Mouse (Mus musculus) cerebellum, adult 8-10 months (tissue): Measurements from ENCODE around the gene Alox5ap.

ENCODE experiments used
- DNase-seq: peaks from one replicate; pipeline ENCODE4 v3.0.0; 2022

Gene Alox5ap

DNA sequence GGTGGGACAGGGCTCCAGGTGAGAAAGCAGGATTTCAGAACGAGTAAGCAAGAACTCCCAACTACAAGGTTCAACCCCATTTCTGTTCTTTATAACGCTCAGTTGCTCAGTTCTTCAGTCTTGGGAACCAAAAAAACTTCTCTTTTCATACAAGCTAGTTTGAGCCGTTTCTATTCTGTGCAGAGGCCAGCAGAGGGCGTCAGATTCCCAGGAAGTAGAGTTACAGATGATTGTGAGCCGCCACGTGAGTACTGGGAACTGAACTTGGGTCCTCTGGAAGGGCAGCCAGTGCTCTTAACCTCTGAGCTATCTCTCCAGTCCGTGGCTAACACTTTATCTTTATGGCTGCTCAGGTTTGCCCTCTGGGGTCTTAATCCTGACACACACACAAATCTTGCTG is 3.1 kb upstream of the Alox5ap start:
- no peak for DNase-seq

DNA sequence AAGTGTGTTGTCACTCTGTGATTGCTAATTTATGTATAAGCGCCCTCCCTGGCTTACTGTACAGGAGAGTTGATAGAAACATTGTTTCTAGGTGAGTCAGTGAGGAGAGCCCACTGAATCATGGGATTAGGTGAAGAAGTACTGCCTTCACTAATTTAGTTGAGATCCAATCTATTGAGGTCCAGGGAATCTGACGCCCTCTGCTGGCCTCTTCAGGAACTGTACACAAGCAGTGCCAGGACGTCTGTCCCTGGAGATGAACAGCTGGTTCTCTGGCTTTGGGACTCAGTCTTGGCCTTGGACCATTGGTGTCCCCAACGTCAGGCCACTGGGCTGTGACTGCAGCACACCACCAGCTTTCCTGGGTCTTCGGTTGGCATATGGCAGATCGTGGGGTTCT is 2.7 kb upstream of the Alox5ap start:
- DNase-seq, result no peak

GRCm38 (mm10) chr5:149264878-149265279 is 312 bp downstream of the Alox5ap start:
- DNase-seq, result no peak

GRCm38 (mm10) chr5:149266761-149267221 is 2.2 kb downstream of the Alox5ap start:
- no peak for DNase-seq

- no peak for DNase-seq
Observed at GRCm38 (mm10) chr5:149267493-149267892, 2.9 kb downstream of the Alox5ap start.

DNA sequence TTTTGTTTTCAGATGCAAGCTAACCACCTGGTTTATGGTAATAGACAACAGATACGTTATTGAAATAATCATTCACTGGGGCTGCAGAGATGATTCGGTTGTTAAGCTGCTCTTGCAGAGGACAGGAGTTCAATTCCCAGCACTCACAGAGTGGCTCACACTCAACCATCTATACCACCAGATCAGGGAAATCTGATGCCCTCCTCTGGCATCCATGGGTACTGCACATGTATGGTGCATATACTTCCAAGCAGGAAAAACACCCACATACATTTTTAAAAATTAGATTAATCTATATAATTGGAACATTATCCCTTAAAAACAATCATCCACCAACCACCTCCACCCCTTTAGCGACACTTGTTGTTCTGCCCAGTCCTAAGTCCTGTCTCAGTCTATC is 6.7 kb downstream of the Alox5ap start:
- DNase-seq, result no peak

- no peak for DNase-seq
Observed at GRCm38 (mm10) chr5:149272535-149272934, 8.0 kb downstream of the Alox5ap start.

DNA sequence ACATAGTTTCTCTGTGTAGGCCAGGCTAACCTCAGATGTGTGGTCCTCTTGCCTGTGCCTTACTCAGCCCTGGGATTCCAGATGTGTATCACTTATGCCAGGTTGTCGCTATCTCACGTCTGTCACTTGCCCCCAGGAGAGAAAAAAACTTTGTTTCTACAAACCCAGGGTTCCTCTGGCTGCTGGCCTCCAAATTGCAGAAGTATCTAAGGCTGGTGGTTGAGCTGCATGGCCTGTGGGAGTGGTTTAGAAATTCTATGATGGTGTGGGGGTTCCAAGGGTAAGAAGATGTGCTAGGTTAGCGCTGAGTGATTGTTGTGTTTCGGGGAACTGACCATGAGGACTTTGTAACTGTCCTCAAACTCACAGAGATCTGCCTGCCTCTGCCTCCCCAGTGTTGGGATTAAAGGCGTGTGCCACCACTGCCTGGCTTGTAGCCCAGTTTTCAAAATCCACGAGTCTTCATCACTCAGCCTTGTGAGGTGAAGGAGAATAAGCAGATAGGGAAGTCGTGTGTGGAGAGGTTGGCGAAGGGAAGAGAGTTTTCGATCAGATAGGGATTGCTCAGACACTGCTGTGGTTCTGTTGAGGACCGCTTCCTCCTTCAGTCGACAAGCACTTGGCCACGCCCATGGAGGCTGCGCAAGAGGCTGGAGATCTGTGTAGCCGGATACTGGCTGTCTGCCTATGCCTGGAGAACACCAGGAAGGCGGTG is 10.0 kb downstream of the Alox5ap start:
- DNase-seq, result no peak

GRCm38 (mm10) chr5:149275105-149275494 is 10.5 kb downstream of the Alox5ap start:
- no peak for DNase-seq

DNA sequence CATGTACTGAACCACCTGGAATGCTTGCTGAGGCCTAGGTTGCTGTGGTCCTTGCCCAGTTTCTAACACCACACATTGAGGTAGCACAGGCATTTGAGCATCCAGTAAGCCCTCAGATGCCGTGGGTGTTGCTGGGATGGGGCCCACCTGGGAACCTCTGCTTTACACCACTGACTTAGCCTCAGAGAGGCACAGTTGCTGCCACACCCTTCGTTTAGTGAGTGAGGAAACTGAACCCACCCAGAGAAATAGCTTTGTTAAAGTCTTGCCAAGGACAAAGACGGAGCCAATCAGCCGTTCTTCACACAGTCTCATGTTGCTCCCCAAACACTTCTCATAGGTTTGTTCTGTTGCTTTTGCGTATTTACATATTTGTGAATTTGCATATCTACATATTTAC is 13.0 kb downstream of the Alox5ap start:
- DNase-seq, result no peak

DNA sequence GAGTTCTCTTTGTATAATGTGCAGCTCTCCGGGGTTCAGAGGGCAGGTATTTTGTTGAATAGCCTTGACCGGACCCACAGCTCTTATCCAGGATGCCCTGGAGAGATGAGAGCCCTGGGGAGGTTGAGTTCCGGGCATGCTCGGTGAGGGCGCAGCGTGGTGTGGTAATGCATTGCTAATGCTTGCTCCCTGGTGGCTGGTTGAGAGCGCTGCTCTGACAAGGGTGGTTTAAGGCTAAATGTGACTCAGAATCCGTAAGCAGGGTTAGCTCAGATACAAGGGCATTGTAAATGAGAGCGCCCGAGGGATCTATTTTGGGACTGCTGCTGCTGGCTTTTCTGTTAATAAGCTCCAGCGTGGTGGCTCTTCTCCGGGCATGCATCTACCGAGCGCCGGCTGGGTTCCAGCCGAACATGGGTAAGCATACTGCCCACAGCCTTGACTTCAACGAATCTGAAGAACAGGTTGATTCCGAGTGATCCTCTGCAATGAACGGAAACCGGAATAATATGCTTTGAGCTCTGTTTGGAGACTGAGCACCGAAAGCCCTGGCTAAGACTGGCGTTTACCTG is 14.8 kb downstream of the Alox5ap start:
- peak; percentile 17 for DNase-seq

DNA sequence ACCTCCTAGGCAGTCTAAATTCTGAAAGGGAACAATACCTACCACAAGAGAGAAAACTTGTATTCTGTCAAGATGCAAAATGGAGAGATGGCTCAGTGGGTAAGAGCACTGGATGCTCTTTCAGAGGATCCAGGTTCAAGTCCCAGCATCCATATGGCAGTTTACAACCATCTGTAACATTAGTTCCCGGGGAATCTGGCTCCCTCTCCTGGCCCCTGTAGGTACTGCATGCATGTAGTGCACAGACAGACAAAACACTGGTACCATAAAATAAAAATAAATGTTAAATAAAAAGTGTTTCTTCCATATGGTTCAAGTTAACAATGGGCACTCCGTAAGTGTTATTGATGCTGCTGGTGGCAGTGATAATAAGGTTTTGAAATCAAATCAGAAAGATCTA is 18.4 kb downstream of the Alox5ap start:
- peak; percentile 4 for DNase-seq

GRCm38 (mm10) chr5:149283821-149284220 is 19.3 kb downstream of the Alox5ap start:
- DNase-seq, result no peak

GRCm38 (mm10) chr5:149286021-149286420 is 21.5 kb downstream of the Alox5ap start:
- DNase-seq, result peak; percentile 30

GRCm38 (mm10) chr5:149287148-149288038 is 22.8 kb downstream of the Alox5ap start:
- DNase-seq, result peak; percentile 31

DNA sequence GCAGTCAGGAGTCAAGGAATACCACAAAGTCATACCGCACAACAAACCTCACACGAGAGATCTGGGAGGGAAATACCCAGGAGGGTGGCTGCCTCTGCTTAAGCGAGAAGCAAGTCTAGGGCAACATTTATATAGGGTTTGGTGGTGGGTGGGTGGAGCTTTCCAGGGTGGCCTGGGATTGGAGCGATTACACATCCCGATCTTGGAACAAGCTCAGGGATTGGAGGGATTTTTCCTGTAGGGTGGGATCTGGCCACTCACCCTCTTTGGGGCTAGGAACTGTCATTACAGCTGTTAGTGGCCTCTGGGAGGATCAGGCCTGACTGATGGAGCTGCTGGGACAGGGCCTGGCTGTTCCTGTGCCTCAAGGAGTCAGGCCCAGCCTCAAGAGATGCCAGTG is 26.7 kb downstream of the Alox5ap start:
- DNase-seq, result no peak

DNA sequence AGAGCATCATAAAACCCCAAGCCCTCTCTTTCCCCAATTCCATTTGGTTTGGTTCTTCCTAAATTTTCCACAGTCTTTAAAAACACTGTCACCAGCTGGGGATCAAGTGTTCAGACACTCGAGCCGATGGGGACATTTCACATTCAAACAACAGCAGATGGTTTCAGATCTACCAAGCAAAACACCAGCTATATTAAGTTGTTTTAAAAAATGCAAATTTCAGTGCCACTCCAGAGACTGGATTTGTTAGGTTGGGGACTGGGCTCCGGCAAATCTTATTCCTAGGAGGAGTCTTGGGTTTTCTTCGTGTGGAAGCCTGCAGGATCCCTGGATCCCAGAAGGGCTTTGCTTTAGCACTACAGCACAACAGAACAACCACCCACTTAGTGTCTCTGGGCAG is 28.5 kb downstream of the Alox5ap start:
- no peak for DNase-seq

DNA sequence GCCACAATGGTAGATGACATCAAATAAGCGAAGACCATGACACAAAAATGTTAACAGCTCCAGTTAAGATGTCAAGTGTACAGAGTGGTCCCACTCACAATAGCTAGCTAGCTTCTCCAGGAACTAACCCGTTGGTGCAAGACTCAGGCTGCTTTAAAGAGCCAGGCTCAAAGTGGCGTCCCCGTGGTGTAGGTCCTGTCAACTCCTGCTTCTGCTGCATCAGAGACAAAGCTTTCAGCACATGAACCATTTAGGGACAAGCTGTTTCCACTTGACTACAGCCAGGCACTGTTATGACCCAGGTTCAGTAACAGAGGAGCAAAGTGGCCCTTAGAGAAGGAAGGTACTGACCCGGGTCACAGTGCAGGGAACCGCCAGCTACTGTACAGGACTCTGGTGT is 32.2 kb downstream of the Alox5ap start:
- no peak for DNase-seq

- no peak for DNase-seq
Observed at GRCm38 (mm10) chr5:149297464-149297863, 32.9 kb downstream of the Alox5ap start.

DNA sequence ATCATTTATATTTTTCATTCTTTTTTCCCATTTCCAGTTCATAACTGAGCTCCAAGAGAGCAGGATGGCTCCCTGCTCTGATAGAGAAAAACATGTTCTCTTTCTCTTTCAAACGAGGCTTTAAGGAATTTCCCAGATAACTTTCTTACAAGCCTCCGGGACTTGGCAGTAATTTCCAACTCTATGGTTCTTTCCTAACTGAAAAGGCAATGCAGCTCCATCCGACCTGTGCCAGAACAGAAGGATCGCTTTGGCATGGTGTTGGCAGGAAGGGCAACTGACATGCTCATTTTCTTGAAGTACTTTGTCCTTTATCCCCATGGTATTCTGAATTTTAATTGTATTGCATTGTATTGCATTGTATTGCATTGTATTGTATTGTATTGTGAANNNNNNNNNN is 33.7 kb downstream of the Alox5ap start:
- no peak for DNase-seq

GRCm38 (mm10) chr5:149312884-149313652 is 48.5 kb downstream of the Alox5ap start:
- no peak for DNase-seq

- no peak for DNase-seq
Observed at GRCm38 (mm10) chr5:149314514-149315081, 50.0 kb downstream of the Alox5ap start.

DNA sequence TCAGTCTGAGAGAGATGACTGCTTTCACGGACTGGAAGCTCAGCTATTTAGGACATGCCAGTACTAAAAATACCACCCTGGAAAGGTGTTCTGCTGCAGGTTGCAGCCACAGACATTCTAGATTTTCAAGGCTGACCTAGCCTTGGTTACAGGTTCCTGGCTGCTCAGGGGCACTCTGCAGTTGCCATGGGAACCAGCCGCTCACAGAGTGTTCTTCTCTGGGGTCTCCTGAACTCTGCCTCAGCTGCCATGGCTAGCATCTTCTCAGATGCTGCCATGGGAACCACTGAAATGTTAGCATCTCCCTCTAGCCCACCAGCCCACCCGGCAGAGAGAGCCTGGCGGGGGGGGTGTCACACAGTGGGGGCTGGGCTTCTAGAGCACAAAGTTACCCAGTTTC is 52.4 kb downstream of the Alox5ap start:
- DNase-seq, result no peak
